Mouse (Mus musculus) midbrain, embryonic 16.5 days (tissue): ENCODE measurements around the gene Celf2. TPM values are rescaled to one million over a fixed set of nuclear protein-coding genes. Genes with fewer than 3 reads are reported as not detected.

Experiments
- ATAC-seq: fragments of 200-750 bp; cut with Nextera tagmentation; 2 replicates; pipeline ENCODE4 v1.8.0; 2017; ENCODE audit warnings: moderate TSS enrichment
- H3K27ac ChIP-seq: fragments of 300-500 bp; sonication (generic); 2 replicates; pipeline ENCODE4 v1.5.1; 2014; ENCODE audit warnings: mild to moderate bottlenecking, low read length, mixed read lengths
- H3K27me3 ChIP-seq: fragments of 300-500 bp; sonication (generic); 2 replicates; pipeline ENCODE4 v1.6.1; 2014; ENCODE audit warnings: low read depth, low read length, mixed read lengths; ENCODE audit not compliant: control insufficient read depth, insufficient read depth
- H3K36me3 ChIP-seq: fragments of 300-500 bp; sonication (generic); 2 replicates; pipeline ENCODE4 v1.6.1; 2014; ENCODE audit warnings: mild to moderate bottlenecking, low read length, moderate library complexity, mixed read lengths; ENCODE audit not compliant: control insufficient read depth, insufficient read depth
- H3K4me1 ChIP-seq: fragments of 300-500 bp; sonication (generic); 2 replicates; pipeline ENCODE4 v1.6.1; 2014; ENCODE audit warnings: mild to moderate bottlenecking, low read length, mixed read lengths; ENCODE audit not compliant: control insufficient read depth, insufficient read depth
- H3K4me2 ChIP-seq: fragments of 300-500 bp; sonication (generic); 2 replicates; pipeline ENCODE4 v1.6.1; 2014; ENCODE audit warnings: mild to moderate bottlenecking, low read length, mixed read lengths
- H3K4me3 ChIP-seq: fragments of 300-500 bp; sonication (generic); 2 replicates; pipeline ENCODE4 v1.5.1; 2014; ENCODE audit warnings: low read depth, mild to moderate bottlenecking, low read length, moderate library complexity, mixed read lengths
- H3K9ac ChIP-seq: fragments of 300-500 bp; sonication (generic); 2 replicates; pipeline ENCODE4 v1.6.1; 2014; ENCODE audit warnings: low read depth, low read length, mixed read lengths
- H3K9me3 ChIP-seq: fragments of 300-500 bp; sonication (generic); replicated peaks from 2 replicates; pipeline ENCODE4 v1.6.1; 2014; ENCODE audit warnings: mild to moderate bottlenecking, low read length, mixed read lengths; ENCODE audit not compliant: control insufficient read depth, poor library complexity, severe bottlenecking
- WGBS: fragments of 180-500 bp; shearing (Covaris S2); extraction: QIAGEN DNeasy Blood & Tissue Kit; methylation state at CpG from one replicate; pipeline ENCODE4 v1.1.7; 2014; 5-methylcytosine and 5-hydroxymethylcytosine counted together
- polyA plus RNA-seq: library from polyadenylated mRNA; unstranded; fragments of >200 nt; fragmentation: Nextera tagmentation; extraction: Ambion mirVana; gene quantifications from 2 replicates; pipeline ENCODE4 v1.2.1, GENCODE M21; 2015

The Celf2 gene
- polyA plus RNA-seq, 1 experiment from 2014 or later: 160 TPM

DNA sequence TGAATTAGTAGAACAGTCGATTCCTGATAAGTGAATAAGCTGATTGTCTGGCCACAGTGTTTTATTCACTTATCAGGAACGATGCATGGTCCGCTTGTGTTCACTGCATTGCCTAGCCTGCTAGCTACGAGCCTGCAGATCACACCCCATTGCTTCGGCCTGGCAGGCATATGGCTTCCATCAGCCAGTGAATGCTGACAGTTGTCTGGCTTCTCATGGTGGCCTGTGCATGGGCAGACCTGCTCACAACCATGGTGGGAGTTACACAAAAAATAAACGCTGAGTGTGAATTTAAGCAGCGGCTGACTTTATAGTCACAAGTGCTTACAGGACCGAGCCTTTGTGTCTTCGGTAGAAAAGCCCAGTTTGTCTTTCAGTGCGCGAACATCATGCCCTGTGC lies 969.3 kb downstream of the Celf2 start:
- H3K27ac ChIP-seq: peak overlapping the region; percentile 17; the same call in 1 of the 2 replicates
- H3K4me3 ChIP-seq: no peak overlapping the region
- 84% methylated on average over 11 of the region's 11 CpGs for WGBS
- no peak overlapping the region for H3K9ac ChIP-seq
- no peak for ATAC-seq
- no peaks in the 10 kb centered on the region for H3K27me3 ChIP-seq
- H3K36me3 ChIP-seq: 0 out of 2 replicates have a peak, but pooled peaks cover 3% of the 10 kb centered on the region
- H3K9me3 ChIP-seq: no peaks in the 10 kb centered on the region
- H3K4me2 ChIP-seq: no peak overlapping the region
- H3K4me1 ChIP-seq: peaks cover 6% of the 10 kb centered on the region; the same call in 1 of the 2 replicates

DNA sequence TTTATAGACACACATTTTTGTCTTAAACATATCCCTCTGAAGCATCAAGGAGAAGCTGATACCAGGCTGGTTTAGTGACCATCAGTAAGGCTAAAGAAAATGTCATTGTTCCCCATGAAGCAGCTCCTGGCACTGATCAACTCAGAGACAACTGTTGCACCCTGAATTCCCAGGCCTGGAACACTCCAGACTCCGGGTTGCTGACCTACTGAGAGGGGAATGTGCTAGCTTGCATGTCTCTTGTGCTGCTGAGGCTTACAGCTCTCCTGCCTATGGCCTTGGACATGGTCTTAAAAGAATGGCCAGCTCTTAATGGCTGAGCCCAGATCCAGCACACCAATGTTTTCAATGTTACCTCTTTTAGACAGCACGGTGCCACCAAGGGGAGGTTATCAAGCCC lies 970.9 kb downstream of the Celf2 start:
- peaks cover 6% of the 10 kb centered on the region; the same call in 1 of the 2 replicates for H3K4me1 ChIP-seq
- H3K9ac ChIP-seq: no peak overlapping the region
- H3K9me3 ChIP-seq: no peaks in the 10 kb centered on the region
- H3K4me2 ChIP-seq: no peak overlapping the region
- H3K27ac ChIP-seq: peak overlapping the region; percentile 10; the same call in 1 of the 2 replicates
- H3K36me3 ChIP-seq: 0 out of 2 replicates have a peak, but pooled peaks cover 3% of the 10 kb centered on the region
- no peak for ATAC-seq
- 90% methylated on average over 2 of the region's 2 CpGs for WGBS
- H3K4me3 ChIP-seq: no peak overlapping the region
- no peaks in the 10 kb centered on the region for H3K27me3 ChIP-seq

DNA sequence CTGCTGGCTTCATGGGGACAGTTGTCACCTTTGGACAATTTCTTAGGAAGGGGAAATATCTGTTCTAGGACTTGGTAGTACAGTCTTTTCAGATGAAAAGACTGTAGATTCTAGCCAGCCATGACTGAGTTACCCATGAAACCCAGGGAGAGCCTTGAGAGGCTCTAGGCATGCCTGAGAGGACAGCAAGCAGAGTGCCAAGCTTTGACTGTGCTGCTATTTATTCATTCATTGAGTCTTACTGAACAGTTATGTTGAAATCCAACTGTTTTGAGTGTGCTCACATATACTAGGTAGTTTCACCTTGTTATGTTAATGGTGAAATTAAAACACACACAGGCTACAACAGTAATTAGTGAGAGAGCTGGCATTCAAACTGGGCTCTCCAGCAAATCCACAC lies 971.3 kb downstream of the Celf2 start:
- no peak for ATAC-seq
- H3K4me1 ChIP-seq: peaks cover 6% of the 10 kb centered on the region; the same call in 1 of the 2 replicates
- H3K27me3 ChIP-seq: no peaks in the 10 kb centered on the region
- no peak overlapping the region for H3K9ac ChIP-seq
- no peak overlapping the region for H3K4me3 ChIP-seq
- no peak overlapping the region; the same call in 1 of the 2 replicates for H3K27ac ChIP-seq
- no peaks in the 10 kb centered on the region for H3K9me3 ChIP-seq
- H3K4me2 ChIP-seq: no peak overlapping the region
- H3K36me3 ChIP-seq: 0 out of 2 replicates have a peak, but pooled peaks cover 3% of the 10 kb centered on the region

GRCm38 (mm10) chr2:6537326-6537725 lies 972.0 kb downstream of the Celf2 start:
- H3K9me3 ChIP-seq: no peaks in the 10 kb centered on the region
- H3K4me1 ChIP-seq: peaks cover 6% of the 10 kb centered on the region; the same call in 1 of the 2 replicates
- no peaks in the 10 kb centered on the region for H3K27me3 ChIP-seq
- H3K27ac ChIP-seq: no peak overlapping the region
- no peak overlapping the region for H3K4me2 ChIP-seq
- H3K4me3 ChIP-seq: no peak overlapping the region
- no peak overlapping the region for H3K9ac ChIP-seq
- 0 out of 2 replicates have a peak, but pooled peaks cover 3% of the 10 kb centered on the region for H3K36me3 ChIP-seq
- 0 out of 2 replicates have a peak, but pooled peaks have one; percentile 31 for ATAC-seq
- 64% methylated on average over 3 of the region's 3 CpGs for WGBS

- no peak for ATAC-seq
- no peak overlapping the region for H3K4me2 ChIP-seq
- H3K27ac ChIP-seq: no peak overlapping the region
- H3K4me1 ChIP-seq: peaks cover 6% of the 10 kb centered on the region; the same call in 1 of the 2 replicates
- H3K27me3 ChIP-seq: no peaks in the 10 kb centered on the region
- no peak overlapping the region for H3K4me3 ChIP-seq
- no peaks in the 10 kb centered on the region for H3K9me3 ChIP-seq
- H3K36me3 ChIP-seq: 0 out of 2 replicates have a peak, but pooled peaks cover 3% of the 10 kb centered on the region
- WGBS: 92% methylated on average over 2 of the region's 2 CpGs
- H3K9ac ChIP-seq: no peak overlapping the region
Observed at GRCm38 (mm10) chr2:6536372-6536771, 973.0 kb downstream of the Celf2 start.

DNA sequence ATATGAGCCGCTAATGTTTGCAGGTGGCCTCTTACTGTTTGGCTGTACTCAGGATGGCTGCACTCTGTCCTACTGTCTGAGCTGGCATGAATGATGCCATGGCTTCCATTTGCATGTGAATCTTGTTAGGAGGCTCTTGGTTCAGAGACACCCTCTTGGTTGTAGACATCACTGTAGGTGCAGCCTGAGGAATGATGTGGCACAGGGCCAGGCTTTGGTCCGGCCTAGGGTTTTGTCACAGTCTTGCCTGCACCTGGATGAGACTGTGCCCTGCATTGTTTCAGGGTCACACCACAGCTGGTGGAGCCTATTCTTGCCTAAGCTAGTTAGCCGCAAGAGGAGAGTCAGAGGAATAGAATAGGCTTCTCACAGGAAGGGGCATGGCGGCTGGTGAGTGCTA lies 977.0 kb downstream of the Celf2 start:
- ATAC-seq: no peak
- Histone ChIP-seq H3K4me1 (no peaks in the 10 kb centered on the region), H3K36me3 (no peaks in the 10 kb centered on the region), H3K9ac (no peak overlapping the region), H3K4me2 (no peak overlapping the region), H3K4me3 (no peak overlapping the region), H3K27me3 (no peaks in the 10 kb centered on the region), H3K9me3 (no peaks in the 10 kb centered on the region), H3K27ac (no peak overlapping the region)
- 48% methylated on average over 4 of the region's 4 CpGs for WGBS

- WGBS: 89% methylated on average over 2 of the region's 2 CpGs
- H3K9me3 ChIP-seq: no peaks in the 10 kb centered on the region
- no peak overlapping the region for H3K27ac ChIP-seq
- no peak for ATAC-seq
- no peaks in the 10 kb centered on the region for H3K27me3 ChIP-seq
- no peaks in the 10 kb centered on the region for H3K36me3 ChIP-seq
- no peak overlapping the region for H3K4me3 ChIP-seq
- no peak overlapping the region for H3K4me2 ChIP-seq
- H3K4me1 ChIP-seq: 0 out of 2 replicates have a peak, but pooled peaks cover 2% of the 10 kb centered on the region
- no peak overlapping the region for H3K9ac ChIP-seq
Observed at GRCm38 (mm10) chr2:6528076-6528475, 981.3 kb downstream of the Celf2 start.

DNA sequence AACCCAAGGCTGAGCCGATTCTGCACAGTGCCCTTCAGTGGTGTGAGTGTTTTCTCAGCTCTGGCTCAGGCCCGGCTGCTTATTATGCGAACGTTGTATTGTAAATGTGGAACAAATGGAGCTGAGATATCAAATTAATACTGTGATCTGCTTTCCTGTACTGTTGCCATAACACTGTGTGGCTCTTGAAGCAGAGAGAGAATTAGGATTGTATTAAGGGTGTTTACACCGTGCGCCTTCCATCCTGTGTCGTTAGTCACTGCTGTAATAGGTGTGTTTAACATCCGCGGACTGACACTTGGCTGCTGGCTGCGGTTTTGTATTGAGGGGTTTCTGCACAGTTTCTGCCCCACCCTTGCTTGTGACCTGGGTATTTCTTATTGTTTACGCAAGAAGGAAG lies 982.5 kb downstream of the Celf2 start:
- Histone ChIP-seq H3K27ac (no peak overlapping the region), H3K27me3 (no peaks in the 10 kb centered on the region), H3K4me3 (no peak overlapping the region), H3K4me2 (no peak overlapping the region), H3K9me3 (no peaks in the 10 kb centered on the region), H3K4me1 (0 out of 2 replicates have a peak, but pooled peaks cover 2% of the 10 kb centered on the region), H3K36me3 (no peaks in the 10 kb centered on the region), H3K9ac (no peak overlapping the region)
- WGBS: 74% methylated on average over 11 of the region's 11 CpGs
- ATAC-seq: peak; percentile 20; the same call in 1 of the 2 replicates

DNA sequence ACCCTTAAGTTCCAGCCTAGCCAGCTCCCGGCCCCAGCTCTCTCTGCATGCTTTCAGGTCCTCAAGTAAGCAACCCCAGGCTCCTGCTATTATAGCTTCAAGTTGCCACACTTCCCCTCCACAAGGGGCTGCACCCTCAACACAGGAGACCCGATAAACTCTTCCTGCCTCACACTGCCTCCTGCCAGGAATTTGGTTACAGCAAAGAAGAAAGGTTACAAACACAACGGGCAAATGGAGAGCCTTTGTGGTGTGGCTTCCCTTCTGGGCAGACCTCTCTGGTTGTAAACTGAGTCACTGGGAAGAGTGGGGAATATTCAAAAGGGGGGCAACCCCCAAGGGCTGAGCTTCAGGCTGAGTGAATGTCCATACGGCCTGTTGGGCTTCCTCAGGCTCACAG lies 983.1 kb downstream of the Celf2 start:
- 56% methylated on average over 4 of the region's 4 CpGs for WGBS
- Histone ChIP-seq H3K27me3 (no peaks in the 10 kb centered on the region), H3K36me3 (no peaks in the 10 kb centered on the region), H3K4me2 (no peak overlapping the region), H3K4me1 (0 out of 2 replicates have a peak, but pooled peaks cover 2% of the 10 kb centered on the region), H3K27ac (no peak overlapping the region), H3K9me3 (no peaks in the 10 kb centered on the region), H3K4me3 (no peak overlapping the region), H3K9ac (no peak overlapping the region)
- ATAC-seq: no peak
